Mouse (Mus musculus): ENCODE data around the gene Large2. TPM values are rescaled to one million over a fixed set of nuclear protein-coding genes. Genes with fewer than 3 reads are reported as not detected.
A peak's percentile ranks its signal among the peaks of the same experiment; 100 is the strongest.

Large2 gene
- total RNA-seq, 2 experiments from 2014 or later: 2.7 TPM; not detected in 1

DNA sequence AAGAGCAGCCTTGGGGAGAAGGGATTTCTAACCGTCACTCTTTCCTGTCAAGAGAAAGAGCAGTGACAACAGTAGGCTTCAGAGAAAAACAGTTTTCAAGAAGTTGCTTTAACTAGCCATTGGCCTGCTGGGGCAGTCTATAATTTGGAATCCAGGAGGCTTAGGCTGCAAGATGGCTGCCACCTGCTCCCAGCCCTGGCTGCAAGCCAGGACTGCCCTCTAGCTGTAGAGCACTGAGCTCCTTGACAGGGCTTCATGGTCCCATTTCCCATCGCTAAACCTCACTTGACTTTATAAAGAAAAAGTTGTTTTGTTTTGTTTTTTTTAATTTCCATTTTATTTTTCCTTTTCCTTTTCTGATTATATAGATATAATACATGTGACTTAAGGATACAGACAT is 43.3 kb downstream of the Large2 start:
- DNase-seq (ENCODE audit: low spot score in 2 of 2): no peak

DNA sequence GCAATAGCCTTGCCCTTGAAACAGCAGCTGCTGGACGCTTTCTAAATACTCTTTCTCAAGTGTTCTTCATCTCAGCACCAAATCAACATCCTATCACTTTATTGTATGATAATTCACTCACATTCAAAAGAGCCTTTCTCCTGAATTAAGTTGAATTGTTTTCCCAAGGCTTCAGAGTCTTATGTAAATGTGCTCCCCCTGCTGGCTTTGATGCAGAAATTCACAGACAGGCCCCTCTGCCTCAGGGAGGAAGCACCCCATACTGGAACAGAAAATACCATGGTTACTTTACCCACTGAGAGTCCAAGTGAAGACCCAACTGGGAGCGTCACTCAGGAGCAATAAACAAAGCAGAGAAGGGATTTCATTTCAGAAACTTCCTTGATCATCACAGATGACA is 43.8 kb downstream of the Large2 start:
- no peak for DNase-seq (ENCODE audit: low spot score in 2 of 2)

DNA sequence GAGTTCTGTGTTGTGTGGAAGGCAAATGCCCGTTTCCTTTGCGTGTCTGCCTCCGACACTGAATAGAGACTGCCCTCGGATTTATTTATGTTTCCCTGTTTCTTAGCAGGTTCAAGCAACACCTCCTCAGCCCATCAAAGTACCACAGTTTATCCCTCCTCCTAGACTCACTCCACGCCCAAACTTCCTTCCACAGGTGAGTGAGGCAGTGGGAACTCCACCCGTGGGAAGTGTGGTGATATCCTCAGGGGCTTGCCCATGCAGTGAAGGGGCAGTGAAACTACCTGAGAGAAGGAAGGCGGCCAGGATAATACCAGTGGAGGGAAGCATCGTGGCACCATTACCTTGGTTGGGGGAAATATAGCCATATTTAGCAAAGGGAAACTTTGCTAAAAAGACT is 46.5 kb downstream of the Large2 start:
- DNase-seq (ENCODE audit: low spot score in 2 of 2): no peak

DNA sequence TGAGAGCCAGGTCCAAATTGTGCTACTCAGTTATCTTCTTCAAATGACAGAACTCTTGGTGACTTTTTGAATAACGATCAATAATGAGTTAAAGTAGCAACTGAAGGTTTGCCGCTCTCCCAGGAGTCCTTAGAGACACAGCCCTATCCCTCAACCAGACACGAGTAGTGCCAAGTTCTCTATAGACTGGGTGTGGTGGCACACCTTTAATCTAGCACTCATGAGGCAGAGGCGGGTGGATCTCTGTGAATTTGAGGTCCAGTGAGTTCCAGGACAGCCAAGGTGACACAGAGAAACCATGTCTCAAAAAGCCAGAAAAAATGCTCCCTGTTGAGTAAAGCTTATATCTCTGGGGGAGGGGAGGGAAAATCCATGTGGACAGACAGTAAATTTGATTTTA is 47.1 kb downstream of the Large2 start:
- DNase-seq (ENCODE audit: low spot score in 2 of 2): no peak

DNA sequence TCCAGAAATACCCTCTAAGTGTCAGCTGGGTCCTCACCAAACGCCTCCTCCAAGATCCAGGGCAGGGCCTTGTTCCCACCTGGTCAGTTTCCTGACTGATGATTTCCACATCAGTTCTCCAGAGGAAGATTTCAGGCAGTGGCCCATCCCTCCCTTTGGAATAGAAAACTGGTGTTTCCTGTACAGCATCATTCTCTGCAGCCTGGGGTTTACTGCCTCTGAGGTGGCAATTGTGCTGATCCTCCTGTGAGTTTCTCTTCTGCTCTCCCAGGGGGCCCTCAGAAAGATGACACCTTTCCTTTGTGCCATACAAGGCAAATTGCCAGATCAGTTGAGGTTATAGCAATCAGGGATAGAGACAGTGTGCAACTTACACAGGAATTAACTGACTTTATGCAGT is 48.4 kb downstream of the Large2 start:
- DNase-seq (ENCODE audit: low spot score in 2 of 2): no peak

DNA sequence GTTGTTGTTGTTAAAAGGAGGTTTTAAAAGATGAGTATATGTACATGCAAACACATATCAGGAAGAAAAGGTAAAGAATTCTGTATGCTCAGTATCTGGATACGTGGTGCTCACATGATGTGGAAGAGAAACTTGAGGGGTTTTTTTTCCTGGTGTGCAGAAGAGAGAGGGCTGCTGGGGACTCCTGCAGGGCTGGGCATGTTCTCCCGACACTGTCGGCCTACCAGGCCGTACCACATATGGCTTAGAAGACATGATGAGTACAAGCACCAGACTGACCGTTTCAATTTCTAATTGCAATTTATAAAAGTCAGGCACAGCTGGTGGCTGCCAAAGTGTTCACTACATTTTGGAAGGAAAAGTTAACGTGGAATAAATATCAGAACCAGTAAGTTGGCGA is 49.0 kb downstream of the Large2 start:
- DNase-seq (ENCODE audit: low spot score in 2 of 2): no peak

DNA sequence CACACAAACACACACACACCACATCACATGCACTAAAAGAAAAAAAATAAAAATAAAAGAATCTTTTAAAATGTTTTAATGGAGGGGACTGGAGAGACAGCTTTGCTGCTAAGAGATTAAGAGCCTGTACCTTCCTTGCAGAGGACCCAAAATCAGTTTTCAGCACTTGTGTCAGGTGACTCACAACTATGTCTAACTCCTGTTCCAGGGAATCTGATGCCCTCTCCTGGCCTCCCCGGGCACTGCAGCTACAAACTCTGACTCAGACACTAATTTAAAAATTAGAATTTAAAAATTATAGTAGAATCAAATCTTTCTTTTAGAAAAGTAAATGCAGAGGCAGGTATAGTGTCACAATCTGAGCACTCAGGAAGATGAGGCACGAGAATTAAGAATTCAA is 52.0 kb downstream of the Large2 start:
- DNase-seq (ENCODE audit: low spot score in 2 of 2): peak; percentile 27 to 37

DNA sequence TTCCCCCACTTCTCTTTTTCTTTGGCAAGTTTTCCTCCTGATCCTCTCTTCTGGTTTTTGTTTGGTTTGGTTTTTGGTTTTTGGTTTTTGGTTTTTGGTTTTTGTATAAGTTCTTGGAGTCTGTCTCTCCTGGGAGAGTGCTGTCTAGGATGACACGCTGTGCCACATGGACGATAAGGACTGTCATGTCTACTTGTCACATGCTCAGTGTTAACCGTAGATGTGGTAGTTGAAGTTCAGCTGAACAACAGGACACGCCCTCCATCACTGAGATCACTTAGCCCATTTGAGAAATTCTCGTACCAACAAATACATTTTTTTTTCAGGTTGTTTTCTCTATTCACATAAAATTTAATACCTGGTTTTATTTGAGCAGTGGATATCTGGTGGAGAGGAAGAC is 57.4 kb downstream of the Large2 start:
- no peak for DNase-seq (ENCODE audit: low spot score in 2 of 2)

DNA sequence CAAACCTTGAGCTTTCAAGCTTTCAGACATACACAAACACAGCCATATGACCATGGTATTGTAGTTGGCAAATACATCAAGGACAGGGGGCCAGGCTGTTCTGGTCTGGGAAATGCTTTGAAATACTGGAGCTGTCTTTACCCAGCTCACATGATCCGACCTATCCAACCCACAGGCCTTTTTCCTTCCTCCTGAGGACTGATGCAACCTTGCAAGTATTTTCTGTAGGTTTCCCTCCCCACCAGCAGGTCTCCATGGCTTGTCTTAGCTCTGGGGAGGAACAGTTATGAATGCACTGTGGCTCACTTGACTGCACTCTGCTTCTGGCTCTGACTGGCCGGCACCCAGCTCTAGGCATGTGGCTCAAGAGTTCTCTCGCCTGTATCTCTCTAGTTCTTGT is 58.0 kb downstream of the Large2 start:
- DNase-seq (ENCODE audit: low spot score in 2 of 2): no peak

Small RNAs within 50 kb of the gene (microRNA-seq; reads per million reads assigned to microRNA genes)
- gene Mir7000 (ENCODE audit: borderline number of aligned reads in 2 of 2): 0 to 0.47 reads per million in 2 experiments

Other genes starting within 250 kb of the Large2 start
- 100 to 1,000 TPM in 1 of 2 experiments, 10 to 100 TPM in 1; 90.6 to 183 TPM for gene Pex16, start 193 bp downstream of the Large2 start, total RNA-seq (2021)
- gene 1700029I15Rik, start 7.7 kb upstream of the Large2 start, total RNA-seq (2021): 10 to 100 TPM in 1 of 2 experiments, 1 to 10 TPM in 1; 6.6 to 15.3 TPM
- gene Mapk8ip1, start 26.4 kb upstream of the Large2 start, total RNA-seq (2021): 10 to 100 TPM; 29.6 to 32.3 TPM
- 10 to 100 TPM; 20.6 to 46.2 TPM for gene Cry2, start 59.2 kb upstream of the Large2 start, total RNA-seq (2021)
- gene Slc35c1, start 85.7 kb upstream of the Large2 start, total RNA-seq (2021): 10 to 100 TPM; 12.1 to 21.7 TPM
- 10 to 100 TPM; 13.2 to 20.4 TPM for gene Chst1, start 224.8 kb upstream of the Large2 start, total RNA-seq (2021)